Mouse (Mus musculus) bone marrow macrophage, adult 2 months (primary cell): ENCODE data around the gene 4930435E12Rik.

ENCODE experiments used
- CTCF ChIP-seq: IDR thresholded peaks from 2 replicates; pipeline ENCODE4 v1.5.1; 2012; ENCODE audit warnings: low read depth, mild to moderate bottlenecking, low read length, moderate library complexity
- POLR2A ChIP-seq: IDR thresholded peaks from 2 replicates; pipeline ENCODE4 v1.6.1; 2012; ENCODE audit warnings: mild to moderate bottlenecking, low read depth, low read length, borderline replicate concordance

DNA sequence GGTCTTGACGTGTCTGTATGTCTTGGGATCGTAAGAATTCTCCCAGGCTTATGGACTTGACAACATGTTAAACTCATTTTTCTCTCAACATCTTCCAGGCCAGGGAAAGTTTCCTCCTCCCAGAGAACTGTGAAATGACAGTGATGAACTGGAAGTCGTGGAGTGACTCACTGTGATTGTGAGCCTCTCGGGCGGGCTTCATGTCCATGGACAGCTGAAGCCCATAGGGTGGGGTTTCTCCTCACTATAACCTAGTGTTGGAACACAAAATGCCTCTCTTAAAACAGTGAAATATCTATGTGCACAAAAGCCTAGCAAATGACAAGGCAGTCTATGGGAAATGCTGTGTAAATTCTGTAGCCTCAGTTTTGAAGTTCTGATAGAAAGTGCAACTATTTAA, 35.8 kb upstream of the 4930435E12Rik start:
- TF ChIP-seq CTCF, result no peak
- TF ChIP-seq POLR2A, result no peak
